ENCODE assay signal across 14 mouse cellular contexts in the genomic region with DNA sequence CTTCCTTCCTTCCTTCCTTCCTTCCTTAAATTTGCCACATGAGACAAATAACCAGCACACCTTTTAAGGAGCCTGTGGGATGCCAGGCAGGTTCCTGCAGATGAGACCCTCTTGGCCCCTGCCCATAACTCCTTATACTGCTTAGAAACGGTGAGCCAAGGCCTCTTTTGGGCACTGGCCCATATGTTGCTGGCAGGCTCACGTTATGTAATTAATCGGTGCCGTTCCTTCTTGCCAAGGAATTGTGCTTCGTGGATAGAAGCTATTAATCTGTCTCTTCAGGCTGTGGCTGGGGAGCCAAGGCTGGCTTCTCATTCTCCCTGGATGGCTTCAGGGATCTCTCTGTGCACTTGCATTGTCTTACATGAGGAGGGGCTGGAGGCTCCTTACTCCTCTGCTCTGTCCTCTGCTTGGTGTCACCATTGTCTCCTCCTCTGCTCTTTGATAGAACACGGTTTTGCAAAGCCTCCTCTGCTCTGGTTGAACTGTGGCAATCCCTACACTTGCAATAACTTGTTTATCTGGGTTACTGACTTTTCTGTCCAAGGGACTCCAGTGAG. TPM values are rescaled to one million over a fixed set of nuclear protein-coding genes. Genes with fewer than 3 reads are reported as not detected.
A peak's percentile ranks its signal among the peaks of the same experiment; 100 is the strongest.
DNase-seq lines count a peak whose midpoint lies in the region; ATAC-seq and TF ChIP-seq lines count a peak whose summit lies in the region.
"Had no signal": no experiment of that assay in that cellular context is flagged by ENCODE, and none has a peak within 500 bp of the region (broad histone marks: within the 10 kb centered on the region; RNA-seq: fewer than 3 reads in every experiment).

No protein-coding gene starts in this region.

- H3K4me2 ChIP-seq in forebrain, embryonic 14.5 days (ENCODE audit: low read length) = no peak overlapping the region
- H3K4me2 ChIP-seq in limb, embryonic 14.5 days (replicated peaks; ENCODE audit: low read depth, low read length, severe bottlenecking) = no peak overlapping the region
- H3K4me2 ChIP-seq: heart, embryonic 13.5 days; limb, embryonic 13.5 days had no signal

- H3K4me1 ChIP-seq in forebrain, embryonic 14.5 days (ENCODE audit: control insufficient read depth, insufficient read depth, low read length) = peaks cover 2% of the 10 kb centered on the region; the same call in 1 of the 2 replicates
- H3K4me1 ChIP-seq in forebrain, embryonic 10.5 days = peaks cover 3% of the 10 kb centered on the region; the same call in 1 of the 2 replicates
- no peaks in the 10 kb centered on the region for H3K4me1 ChIP-seq in limb, embryonic 14.5 days (ENCODE audit: control insufficient read depth, insufficient read depth, low read length)
- H3K4me1 ChIP-seq in limb, embryonic 10.5 days = no peaks in the 10 kb centered on the region
- H3K4me1 ChIP-seq: heart, embryonic 13.5 days; limb, embryonic 13.5 days had no signal

- H3K9ac ChIP-seq in forebrain, embryonic 14.5 days (ENCODE audit: low read length) = no peak overlapping the region
- H3K9ac ChIP-seq in limb, embryonic 14.5 days (ENCODE audit: low read depth, low read length, severe bottlenecking) = no peak overlapping the region
- H3K9ac ChIP-seq: heart, embryonic 13.5 days; limb, embryonic 13.5 days had no signal

- TF ChIP-seq POLR2A in limb, embryonic 14.5 days (IDR thresholded peaks at IDR 0.05; ENCODE audit: borderline replicate concordance, extremely low read depth, insufficient read depth, insufficient read length) = no peak

- no peak overlapping the region for H3K4me3 ChIP-seq in forebrain, embryonic 14.5 days (ENCODE audit: low read depth, low read length)
- no peak overlapping the region for H3K4me3 ChIP-seq in forebrain, embryonic 10.5 days
- H3K4me3 ChIP-seq in limb, embryonic 14.5 days (replicated peaks; ENCODE audit: low read length) = no peak overlapping the region
- H3K4me3 ChIP-seq in limb, embryonic 10.5 days = no peak overlapping the region
- H3K4me3 ChIP-seq: gastrocnemius, adult 2 months; heart, embryonic 13.5 days; limb, embryonic 13.5 days; megakaryocyte, embryonic 14.5 days had no signal

- no peaks in the 10 kb centered on the region for H3K9me3 ChIP-seq in forebrain, embryonic 14.5 days (replicated peaks; ENCODE audit: control insufficient read depth, low read length)
- no peaks in the 10 kb centered on the region; the same call in 1 of the 2 replicates for H3K9me3 ChIP-seq in forebrain, embryonic 10.5 days
- H3K9me3 ChIP-seq in limb, embryonic 14.5 days (ENCODE audit: control insufficient read depth, low read length) = no peaks in the 10 kb centered on the region
- no peaks in the 10 kb centered on the region for H3K9me3 ChIP-seq in limb, embryonic 10.5 days (replicated peaks)
- H3K9me3 ChIP-seq: heart, embryonic 13.5 days; limb, embryonic 13.5 days had no signal

- intact Hi-C loops in heart, postnatal 10 days (cut with DNase I) = no loop called here

- no peaks in the 10 kb centered on the region for H3K27me3 ChIP-seq in forebrain, embryonic 14.5 days (replicated peaks; ENCODE audit: control insufficient read depth, insufficient read depth, low read length)
- no peaks in the 10 kb centered on the region for H3K27me3 ChIP-seq in forebrain, embryonic 10.5 days (ENCODE audit: poor library complexity, severe bottlenecking)
- H3K27me3 ChIP-seq in limb, embryonic 14.5 days (ENCODE audit: control insufficient read depth, insufficient read depth, low read length) = no peaks in the 10 kb centered on the region
- no peaks in the 10 kb centered on the region for H3K27me3 ChIP-seq in limb, embryonic 10.5 days (ENCODE audit: low read depth, poor library complexity, severe bottlenecking)
- H3K27me3 ChIP-seq: limb, embryonic 13.5 days had no signal

- peak; percentile 84 for DNase-seq in forebrain, embryonic 14.5 days (ENCODE audit: low spot score)
- no peak for DNase-seq in forebrain, embryonic 10.5 days (ENCODE audit: extremely low spot score, low spot score)
- DNase-seq in limb, embryonic 14.5 days (ENCODE audit: low spot score) = peak; percentile 7
- no peak for DNase-seq in limb, embryonic 10.5 days (ENCODE audit: low spot score)
- DNase-seq in adipocyte (ENCODE audit: low spot score) = peak; percentile 66
- DNase-seq in cerebellum, postnatal 14 days = peak; percentile 66 to 68
- DNase-seq in heart, postnatal 10 days = no peak
- DNase-seq: gastrocnemius, adult 2 months; kidney, postnatal 36 days; lung, adult 2 months; thymus, postnatal 25 days had no signal

- ATAC-seq in forebrain, embryonic 14.5 days = 0 out of 2 replicates have a peak, but pooled peaks have one; percentile 60
- ATAC-seq in limb, embryonic 14.5 days (ENCODE audit: low FRiP score, low read depth) = no peak

- 40% methylated on average over 6 of the region's 6 CpGs for WGBS in forebrain, embryonic 14.5 days
- WGBS in forebrain, embryonic 10.5 days = 80% methylated on average over 6 of the region's 6 CpGs
- WGBS in limb, embryonic 14.5 days = 59% methylated on average over 6 of the region's 6 CpGs
- WGBS in limb, embryonic 10.5 days = 81% methylated on average over 6 of the region's 6 CpGs

- H3K27ac ChIP-seq in forebrain, embryonic 14.5 days (ENCODE audit: low read depth, low read length) = no peak overlapping the region
- no peak overlapping the region for H3K27ac ChIP-seq in forebrain, embryonic 10.5 days
- H3K27ac ChIP-seq in limb, embryonic 14.5 days (replicated peaks; ENCODE audit: low read depth, low read length) = no peak overlapping the region
- H3K27ac ChIP-seq in limb, embryonic 10.5 days = no peak overlapping the region
- H3K27ac ChIP-seq: gastrocnemius, adult 2 months; heart, embryonic 13.5 days; limb, embryonic 13.5 days had no signal

- H3K36me3 ChIP-seq in forebrain, embryonic 14.5 days (ENCODE audit: control insufficient read depth, insufficient read depth, low read length) = no peaks in the 10 kb centered on the region
- no peaks in the 10 kb centered on the region for H3K36me3 ChIP-seq in forebrain, embryonic 10.5 days (replicated peaks)
- H3K36me3 ChIP-seq in limb, embryonic 14.5 days (ENCODE audit: control insufficient read depth, insufficient read depth, low read length) = no peaks in the 10 kb centered on the region
- H3K36me3 ChIP-seq in limb, embryonic 10.5 days = no peaks in the 10 kb centered on the region
- H3K36me3 ChIP-seq: heart, embryonic 13.5 days; limb, embryonic 13.5 days had no signal

RNA-seq across cellular contexts. Expression of gene Shank2, which starts 57.2 kb away (rescaled TPM):
- 4.6 and 5.6 TPM in 2 replicates for polyA plus RNA-seq in forebrain, embryonic 14.5 days (2014; fragmentation: Nextera tagmentation; extraction: Ambion mirVana)
- 0.67 and 0.86 TPM in 2 replicates for polyA plus RNA-seq in forebrain, embryonic 10.5 days (2016; fragmentation: Nextera tagmentation; extraction: Ambion mirVana)
- polyA plus RNA-seq in limb, embryonic 14.5 days (2012; rRNA removed) = 0.81 and 0.89 TPM in 2 replicates
- polyA plus RNA-seq in limb, embryonic 14.5 days (2014; fragmentation: Nextera tagmentation; extraction: Ambion mirVana) = 0.33 and 0.59 TPM in 2 replicates
- 0.39 and 0.44 TPM in 2 replicates for polyA plus RNA-seq in limb, embryonic 10.5 days (2016; fragmentation: Nextera tagmentation; extraction: Ambion mirVana)
- under 1 TPM; 0.69 to 0.93 TPM for total RNA-seq in heart, postnatal 10 days (2021)

Comparison
In these comparisons a context has a peak if more than half of its experiments do, and no peak if none do; other contexts are left out.
1. DNase-seq: peak in forebrain, embryonic 14.5 days (single experiment), limb, embryonic 14.5 days (single experiment), adipocyte (single experiment) and cerebellum, postnatal 14 days (2 of 2); none in forebrain, embryonic 10.5 days (single experiment), limb, embryonic 10.5 days (single experiment) and heart, postnatal 10 days (0 of 2).